Comparison of ENCODE assay signal across 14 mouse cellular contexts in genomic region chr5:63932829-63933228, GRCm38 (mm10). TPM values are rescaled to one million over a fixed set of nuclear protein-coding genes. Genes with fewer than 3 reads are reported as not detected.
DNase-seq lines count a peak whose midpoint lies in the region; ATAC-seq and TF ChIP-seq lines count a peak whose summit lies in the region.
"Had no signal": no experiment of that assay in that cellular context is flagged by ENCODE, and none has a peak within 500 bp of the region (broad histone marks: within the 10 kb centered on the region; RNA-seq: fewer than 3 reads in every experiment).

No protein-coding gene starts in this region.

- H3K27me3 ChIP-seq in forebrain, embryonic 13.5 days = no peaks in the 10 kb centered on the region
- H3K27me3 ChIP-seq in forebrain, embryonic 10.5 days (ENCODE audit: poor library complexity, severe bottlenecking) = no peaks in the 10 kb centered on the region
- H3K27me3 ChIP-seq in embryonic facial prominence, embryonic 14.5 days (replicated peaks; ENCODE audit: control insufficient read depth, insufficient read depth, low read length) = no peaks in the 10 kb centered on the region
- H3K27me3 ChIP-seq in small intestine, adult 2 months (ENCODE audit: control insufficient read depth, insufficient read depth, low read length) = no peaks in the 10 kb centered on the region
- H3K27me3 ChIP-seq: neural tube, embryonic 13.5 days had no signal

- H3K4me2 ChIP-seq in forebrain, embryonic 13.5 days = no peak overlapping the region
- peak overlapping the region; percentile 8; the same call in 1 of the 2 replicates for H3K4me2 ChIP-seq in embryonic facial prominence, embryonic 14.5 days (ENCODE audit: low read depth, low read length)
- H3K4me2 ChIP-seq: liver, embryonic 11.5 days; neural tube, embryonic 13.5 days had no signal

- intact Hi-C loops in left cerebral cortex, adult 2 months (cut with DNase I) = no loop called here

- TF ChIP-seq POLR2A in lung, adult 2 months (IDR thresholded peaks at IDR 0.05; ENCODE audit: borderline replicate concordance, extremely low read depth, low read depth, low read length) = no peak
- TF ChIP-seq POLR2A in small intestine, adult 2 months (IDR thresholded peaks at IDR 0.05; ENCODE audit: low read depth, low read length) = no peak

- TF ChIP-seq CTCF in lung, adult 2 months (IDR thresholded peaks at IDR 0.05; ENCODE audit: insufficient read depth, low read length) = no peak
- no peak; the same call in 1 of the 2 replicates for TF ChIP-seq CTCF in small intestine, adult 2 months (IDR thresholded peaks at IDR 0.05; ENCODE audit: extremely low read depth, insufficient read length, insufficient replicate concordance, low read depth, low read length)
- TF ChIP-seq CTCF in left cerebral cortex, adult 2 months (IDR thresholded peaks at IDR 0.05) = no peak

- peaks cover 14% of the 10 kb centered on the region; the same call in 1 of the 2 replicates for H3K36me3 ChIP-seq in forebrain, embryonic 13.5 days (ENCODE audit: poor library complexity, severe bottlenecking)
- peaks cover 57% of the 10 kb centered on the region for H3K36me3 ChIP-seq in forebrain, embryonic 10.5 days (replicated peaks)
- H3K36me3 ChIP-seq in embryonic facial prominence, embryonic 14.5 days (ENCODE audit: control insufficient read depth, insufficient read depth, low read length) = peaks cover 31% of the 10 kb centered on the region; the same call in 1 of the 2 replicates
- peaks cover 10% of the 10 kb centered on the region; the same call in 1 of the 2 replicates for H3K36me3 ChIP-seq in small intestine, adult 2 months (ENCODE audit: control insufficient read depth, insufficient read depth, low read length)

- H3K27ac ChIP-seq in forebrain, embryonic 13.5 days = no peak overlapping the region
- no peak overlapping the region for H3K27ac ChIP-seq in forebrain, embryonic 10.5 days
- 0 out of 2 replicates have a peak overlapping the region, but pooled peaks have one; percentile 3 for H3K27ac ChIP-seq in embryonic facial prominence, embryonic 14.5 days (replicated peaks; ENCODE audit: low read depth, low read length)
- peak overlapping the region; percentile 66; the same call in 1 of the 2 replicates for H3K27ac ChIP-seq in small intestine, adult 2 months (ENCODE audit: insufficient read depth, low read depth, low read length)
- no peak overlapping the region for H3K27ac ChIP-seq in left cerebral cortex, adult 2 months
- H3K27ac ChIP-seq: midbrain, embryonic 10.5 days; neural tube, embryonic 13.5 days had no signal

- no peak overlapping the region for H3K4me3 ChIP-seq in forebrain, embryonic 13.5 days
- H3K4me3 ChIP-seq in forebrain, embryonic 10.5 days = no peak overlapping the region
- H3K4me3 ChIP-seq in lung, adult 2 months (replicated peaks; ENCODE audit: extremely low read depth, low read depth, low read length) = no peak overlapping the region
- H3K4me3 ChIP-seq in embryonic facial prominence, embryonic 14.5 days (ENCODE audit: low read depth, low read length) = no peak overlapping the region
- no peak overlapping the region for H3K4me3 ChIP-seq in small intestine, adult 2 months (ENCODE audit: low read depth, low read length)
- no peak overlapping the region for H3K4me3 ChIP-seq in left cerebral cortex, adult 2 months
- H3K4me3 ChIP-seq: midbrain, embryonic 10.5 days; neural tube, embryonic 13.5 days had no signal

- DNase-seq in forebrain, embryonic 10.5 days (ENCODE audit: extremely low spot score, low spot score) = no peak
- peak; percentile 41 to 66 for DNase-seq in lung, adult 18-20 months
- no peak for DNase-seq in lung, adult 2 months
- peak; percentile 86 for DNase-seq in embryonic facial prominence, embryonic 14.5 days (ENCODE audit: low spot score)
- no peak for DNase-seq in left cerebral cortex, adult 2 months (ENCODE audit: extremely low spot score in 1 of 2, low spot score in 2 of 2)
- DNase-seq in cerebellum, postnatal 36 days = no peak
- DNase-seq: adrenal gland, postnatal 36 days; cerebellum, adult 18-20 months; kidney, adult 2 months had no signal

- 33% methylated on average over 10 of the region's 10 CpGs for WGBS in forebrain, embryonic 13.5 days
- WGBS in forebrain, embryonic 10.5 days = 46% methylated on average over 10 of the region's 10 CpGs
- 45% methylated on average over 10 of the region's 10 CpGs for WGBS in lung, adult 2 months
- 37% methylated on average over 10 of the region's 10 CpGs for WGBS in embryonic facial prominence, embryonic 14.5 days
- WGBS in small intestine, adult 2 months = 35% methylated on average over 10 of the region's 10 CpGs

- H3K9me3 ChIP-seq in forebrain, embryonic 13.5 days (replicated peaks) = no peaks in the 10 kb centered on the region
- no peaks in the 10 kb centered on the region for H3K9me3 ChIP-seq in forebrain, embryonic 10.5 days
- no peaks in the 10 kb centered on the region for H3K9me3 ChIP-seq in embryonic facial prominence, embryonic 14.5 days (ENCODE audit: control insufficient read depth, low read length)
- H3K9me3 ChIP-seq: midbrain, embryonic 10.5 days; neural tube, embryonic 13.5 days had no signal

- 0 out of 2 replicates have a peak, but pooled peaks have one; percentile 24 for ATAC-seq in forebrain, embryonic 13.5 days
- ATAC-seq in embryonic facial prominence, embryonic 14.5 days (ENCODE audit: low read depth) = peak; percentile 94

- peaks cover 9% of the 10 kb centered on the region for H3K4me1 ChIP-seq in forebrain, embryonic 13.5 days
- H3K4me1 ChIP-seq in forebrain, embryonic 10.5 days = peaks cover 9% of the 10 kb centered on the region
- peaks cover 8% of the 10 kb centered on the region for H3K4me1 ChIP-seq in lung, adult 2 months (ENCODE audit: control insufficient read depth, insufficient read depth, low read length)
- H3K4me1 ChIP-seq in embryonic facial prominence, embryonic 14.5 days (ENCODE audit: control insufficient read depth, insufficient read depth, low read length) = 0 out of 2 replicates have a peak, but pooled peaks cover 7% of the 10 kb centered on the region
- H3K4me1 ChIP-seq in small intestine, adult 2 months (ENCODE audit: control insufficient read depth, insufficient read depth, insufficient read length, low read length) = peaks cover 10% of the 10 kb centered on the region

- no peak overlapping the region for H3K9ac ChIP-seq in forebrain, embryonic 13.5 days
- no peak overlapping the region for H3K9ac ChIP-seq in embryonic facial prominence, embryonic 14.5 days (ENCODE audit: low read depth, low read length)
- H3K9ac ChIP-seq: neural tube, embryonic 13.5 days had no signal

RNA-seq across cellular contexts. Expression of gene Rell1, which starts 35.9 kb away (rescaled TPM):
- polyA plus RNA-seq in forebrain, embryonic 13.5 days (2015; fragmentation: Nextera tagmentation; extraction: Ambion mirVana) = 14.1 and 14.4 TPM in 2 replicates
- 13.4 and 13.9 TPM in 2 replicates for polyA plus RNA-seq in forebrain, embryonic 10.5 days (2016; fragmentation: Nextera tagmentation; extraction: Ambion mirVana)
- polyA plus RNA-seq in lung, adult 2 months (2012; rRNA removed) = 13.5 and 15.0 TPM in 2 replicates
- polyA plus RNA-seq in embryonic facial prominence, embryonic 14.5 days (2014; fragmentation: Nextera tagmentation; extraction: Ambion mirVana) = 14.1 and 15.5 TPM in 2 replicates
- 5.2 and 10.7 TPM in 2 replicates for polyA plus RNA-seq in small intestine, adult 2 months (2012; rRNA removed)
- 10 to 100 TPM; 10.9 to 11.3 TPM for total RNA-seq in left cerebral cortex, adult 2 months (2021)

Comparison
In these comparisons a context has a peak if more than half of its experiments do, and no peak if none do; other contexts are left out.
1. DNase-seq: peak in lung, adult 18-20 months (2 of 2) and embryonic facial prominence, embryonic 14.5 days (single experiment); none in forebrain, embryonic 10.5 days (single experiment), lung, adult 2 months (single experiment), left cerebral cortex, adult 2 months (0 of 2) and cerebellum, postnatal 36 days (0 of 2).
2. H3K27ac ChIP-seq: peak in embryonic facial prominence, embryonic 14.5 days (single experiment) and small intestine, adult 2 months (single experiment); none in forebrain, embryonic 13.5 days (single experiment), forebrain, embryonic 10.5 days (single experiment) and left cerebral cortex, adult 2 months (single experiment).